Mouse (Mus musculus) olfactory bulb, adult 2 months (tissue): Measurements from ENCODE around the gene Hipk2.

Source experiments
- CTCF ChIP-seq: fragments of 200-500 bp; IDR thresholded peaks from 2 replicates; pipeline ENCODE4 v1.5.1; 2012; ENCODE audit warnings: low read depth, mild to moderate bottlenecking, low read length, moderate library complexity; ENCODE audit not compliant: insufficient read depth
- POLR2A ChIP-seq: fragments of 200-500 bp; IDR thresholded peaks from 2 replicates; pipeline ENCODE4 v1.6.1; 2012; ENCODE audit warnings: mild to moderate bottlenecking, low read depth, low read length, moderate library complexity; ENCODE audit not compliant: insufficient read depth

DNA sequence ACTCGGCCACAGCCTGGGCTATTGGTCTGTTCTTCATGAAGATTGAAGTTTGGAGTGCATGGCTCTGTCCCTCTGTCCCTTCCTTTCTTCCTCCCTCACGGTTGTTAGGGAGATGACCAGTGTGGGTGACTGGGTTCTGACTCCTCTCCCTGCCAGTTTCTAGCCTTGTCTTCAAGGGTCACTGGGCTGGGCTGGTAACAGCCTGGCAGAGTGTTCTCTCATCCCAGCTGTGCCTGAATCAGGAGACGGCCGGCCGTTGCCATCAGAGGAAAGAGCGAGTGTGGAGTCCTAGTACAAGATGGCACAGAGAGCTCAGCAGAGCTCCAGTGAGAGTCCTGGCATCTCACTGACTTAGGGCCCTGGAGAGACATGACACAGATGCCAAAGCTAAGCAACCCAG, 32.4 kb upstream of the Hipk2 start:
- no peak for TF ChIP-seq POLR2A
- TF ChIP-seq CTCF: no peak
